Comparison of ENCODE assay signal across 21 mouse cellular contexts in genomic region chr13:76132415-76132814, GRCm38 (mm10). TPM values are rescaled to one million over a fixed set of nuclear protein-coding genes. Genes with fewer than 3 reads are reported as not detected.
DNase-seq lines count a peak whose midpoint lies in the region; ATAC-seq and TF ChIP-seq lines count a peak whose summit lies in the region.
"Had no signal": no experiment of that assay in that cellular context is flagged by ENCODE, and none has a peak within 500 bp of the region (broad histone marks: within the 10 kb centered on the region; RNA-seq: fewer than 3 reads in every experiment).

No protein-coding gene starts in this region.

- intact Hi-C loops in heart, postnatal 14 days (cut with DNase I), result no loop called here
- intact Hi-C loops in left cerebral cortex, adult 2 months (cut with DNase I), result no loop called here

- no peak overlapping the region for H3K4me3 ChIP-seq in left cerebral cortex, adult 2 months
- H3K4me3 ChIP-seq: embryonic facial prominence, embryonic 13.5 days; embryonic facial prominence, embryonic 15.5 days; erythroblast, embryonic 14.5 days; forebrain, embryonic 10.5 days; forebrain, embryonic 12.5 days had no signal

- no peak overlapping the region for H3K27ac ChIP-seq in left cerebral cortex, adult 2 months
- H3K27ac ChIP-seq: embryonic facial prominence, embryonic 13.5 days; embryonic facial prominence, embryonic 15.5 days; forebrain, embryonic 10.5 days; forebrain, embryonic 12.5 days had no signal

- peak; percentile 35 for DNase-seq in induced T-regulatory cell, adult 2 months (ENCODE audit: low read depth)
- no peak for DNase-seq in adrenal gland, postnatal 10 days
- DNase-seq in heart, postnatal 14 days, result no peak
- DNase-seq in left cerebral cortex, adult 2 months (ENCODE audit: extremely low spot score in 1 of 2, low spot score in 2 of 2), result no peak
- DNase-seq: adrenal gland, adult 8-10 months; adrenal gland, postnatal 25 days; cerebellum, adult 11 months; cerebellum, adult 18-20 months; cerebellum, adult 8-10 months; cerebellum, adult 9-11 months; cerebellum, postnatal 14 days; cerebellum, postnatal 36 days; embryo, embryonic 11 days had no signal

- ATAC-seq in CD4-positive, CD25-positive, alpha-beta regulatory T cell, adult 4 months, result peak; percentile 76
- ATAC-seq: forebrain, embryonic 14.5 days; forebrain, embryonic 16.5 days had no signal

- TF ChIP-seq CTCF in left cerebral cortex, adult 2 months (IDR thresholded peaks at IDR 0.05), result no peak

RNA-seq across cellular contexts. Expression of gene Ttc37, which starts 33.9 kb away (rescaled TPM):
- polyA plus RNA-seq in CD4-positive, CD25-positive, alpha-beta regulatory T cell, adult 4 months (2017; shearing (Covaris generic)), result 10 to 100 TPM; 11.9 to 16.8 TPM
- total RNA-seq in adrenal gland, postnatal 10 days (2021), result 10 to 100 TPM; 21.1 to 23.0 TPM
- total RNA-seq in heart, postnatal 14 days (2021), result 10 to 100 TPM; 12.7 to 15.4 TPM
- 10 to 100 TPM; 18.6 to 19.6 TPM for total RNA-seq in left cerebral cortex, adult 2 months (2021)

RNA-seq across cellular contexts. Expression of gene Arsk, which starts 34.0 kb away (rescaled TPM):
- polyA plus RNA-seq in CD4-positive, CD25-positive, alpha-beta regulatory T cell, adult 4 months (2017; shearing (Covaris generic)), result 1 to 10 TPM; 5.7 to 7.7 TPM
- total RNA-seq in adrenal gland, postnatal 10 days (2021), result 1 to 10 TPM; 5.8 to 7.1 TPM
- total RNA-seq in heart, postnatal 14 days (2021), result 1 to 10 TPM; 4.4 to 5.2 TPM
- total RNA-seq in left cerebral cortex, adult 2 months (2021), result 1 to 10 TPM; 4.3 to 6.6 TPM
